Mouse (Mus musculus) ES-E14 (cell line): ENCODE data around the gene Cldn10.

Experiments
- ZC3H11A ChIP-seq: IDR thresholded peaks from 2 replicates; pipeline ENCODE4 v1.6.1; 2012; ENCODE audit warnings: low read depth, mild to moderate bottlenecking, inconsistent platforms, low read length, borderline replicate concordance
- ZNF384 ChIP-seq: IDR thresholded peaks from 2 replicates; pipeline ENCODE4 v1.6.1; 2012; ENCODE audit warnings: low read depth, low read length, inconsistent platforms

- TF ChIP-seq ZNF384 (no peak), ZC3H11A (no peak)
These were observed 70.6 kb downstream of the Cldn10 start for GRCm38 (mm10) chr14:118858318-118858717.
